Mouse (Mus musculus) cerebellum, adult 11-12 months (tissue): ENCODE measurements around the gene Vps13a.
"Not testable (repeated sequence)": the region's sequence is repeated elsewhere in the genome, so short reads cannot be mapped to it uniquely, and the experiment has no call there.

Experiments
- DNase-seq: peaks from one replicate; pipeline ENCODE4 v3.0.0; 2022

The Vps13a gene

GRCm38 (mm10) chr19:16780790-16781384 lies at the start of gene Vps13a:
Gene Vps13a (minus strand): TSS chr19:16780933.
- DNase-seq, result peak; percentile 87

GRCm38 (mm10) chr19:16827657-16828056 lies 46.9 kb upstream of the Vps13a start:
- no peak for DNase-seq

DNA sequence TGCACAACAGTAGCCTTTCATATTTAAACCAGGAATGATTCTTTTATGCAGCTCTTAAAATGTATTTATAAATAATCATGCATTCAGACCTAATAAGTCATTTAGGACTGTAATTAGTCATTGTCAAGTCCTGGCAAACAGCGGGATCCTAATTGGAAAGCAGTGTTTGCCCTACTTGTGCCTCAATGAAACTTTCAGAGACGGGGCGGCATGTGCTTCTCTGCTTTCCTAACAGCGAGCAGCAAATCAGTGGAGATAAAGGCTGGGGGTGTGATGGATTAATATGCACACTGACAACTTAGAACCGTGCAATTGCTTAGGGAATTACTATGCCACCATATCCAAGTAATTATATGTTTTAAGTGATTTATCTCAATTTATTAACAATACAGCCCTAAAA lies 44.5 kb upstream of the Vps13a start:
- no peak for DNase-seq

GRCm38 (mm10) chr19:16814848-16815247 lies 34.1 kb upstream of the Vps13a start:
- no peak for DNase-seq

DNA sequence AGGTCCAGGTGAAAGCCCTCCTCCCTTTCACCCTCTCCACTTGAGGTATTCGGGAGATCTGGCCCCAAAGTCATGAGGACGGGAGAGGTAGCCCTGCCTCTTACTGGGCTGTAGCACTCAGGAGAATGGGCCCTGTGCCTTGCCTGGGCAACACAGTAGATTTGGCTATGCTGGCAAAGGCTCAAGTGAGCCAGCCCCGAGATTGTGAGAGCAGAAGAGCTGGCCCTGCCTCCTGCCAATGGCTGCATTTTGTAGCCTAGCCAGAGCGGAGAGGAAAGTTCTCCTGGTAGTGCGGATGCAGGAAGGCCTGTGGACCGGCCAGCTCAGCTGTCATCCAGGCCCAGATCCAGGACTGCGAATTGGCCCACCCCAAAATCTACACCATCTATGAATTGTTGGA lies 32.6 kb upstream of the Vps13a start:
- no peak for DNase-seq

DNA sequence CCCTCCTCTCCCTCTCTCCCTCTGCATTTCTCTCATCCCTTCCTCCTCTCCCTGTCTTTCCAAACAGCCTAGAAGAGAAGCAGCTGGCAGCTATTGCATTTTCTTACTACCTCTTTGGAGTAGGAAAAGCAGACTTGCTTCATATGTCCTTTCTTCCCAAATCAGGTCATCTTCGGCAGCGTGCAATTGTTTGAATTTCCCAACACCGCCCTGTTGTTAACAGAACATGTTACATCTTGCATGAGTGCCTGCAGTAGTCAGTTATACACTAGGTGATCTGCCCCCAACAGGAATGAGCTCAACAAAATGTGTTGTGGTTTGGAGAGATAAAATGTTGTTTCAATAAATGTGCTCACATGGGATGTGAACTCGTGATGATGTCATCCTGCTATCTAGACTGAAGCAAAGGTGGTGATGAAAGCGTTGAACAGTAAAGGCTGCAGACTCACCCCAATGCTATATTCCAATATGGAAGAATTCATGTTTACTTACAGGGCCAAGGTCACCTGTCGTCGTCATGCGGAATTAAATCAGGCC lies 31.4 kb upstream of the Vps13a start:
- no peak for DNase-seq

DNA sequence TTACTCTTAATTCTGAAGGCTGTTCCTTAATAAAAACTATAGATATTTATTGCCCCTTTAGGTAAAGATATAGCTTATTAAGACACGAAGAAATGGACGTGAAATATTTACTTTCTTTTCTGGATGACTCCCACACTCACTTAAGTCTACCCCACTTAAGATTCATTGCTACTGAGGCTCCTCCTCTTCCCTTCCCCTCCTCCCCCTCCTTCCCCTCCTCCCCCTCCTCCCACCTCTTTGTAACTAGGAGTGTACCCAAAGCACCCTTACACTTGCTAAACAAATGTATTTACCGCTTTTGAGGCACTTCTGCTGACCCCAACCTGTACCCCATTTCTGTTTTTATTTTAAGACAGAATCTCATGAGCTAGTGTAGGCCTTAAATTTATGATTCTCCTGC lies 24.4 kb upstream of the Vps13a start:
- DNase-seq, result no peak

DNA sequence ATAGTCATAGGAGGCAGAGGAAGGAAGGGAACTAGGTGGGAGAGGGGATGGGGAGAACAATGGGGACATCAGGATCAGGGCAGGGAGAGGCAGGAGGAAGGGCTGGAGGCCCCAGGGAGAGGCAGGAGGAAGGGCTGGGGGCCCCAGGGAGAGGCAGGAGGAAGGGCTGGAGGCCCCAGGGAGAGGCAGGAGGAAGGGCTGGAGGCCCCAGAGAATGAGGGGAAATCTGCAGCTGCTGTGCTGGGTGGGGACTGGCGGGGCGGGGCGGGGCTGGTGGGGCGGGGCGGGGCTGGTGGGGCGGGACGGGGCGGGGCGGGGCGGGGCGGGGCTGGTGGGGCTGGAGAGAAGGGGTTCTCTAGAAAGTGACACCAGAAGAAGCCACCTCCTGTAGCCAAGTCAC lies 23.8 kb upstream of the Vps13a start:
- DNase-seq, result no peak

DNA sequence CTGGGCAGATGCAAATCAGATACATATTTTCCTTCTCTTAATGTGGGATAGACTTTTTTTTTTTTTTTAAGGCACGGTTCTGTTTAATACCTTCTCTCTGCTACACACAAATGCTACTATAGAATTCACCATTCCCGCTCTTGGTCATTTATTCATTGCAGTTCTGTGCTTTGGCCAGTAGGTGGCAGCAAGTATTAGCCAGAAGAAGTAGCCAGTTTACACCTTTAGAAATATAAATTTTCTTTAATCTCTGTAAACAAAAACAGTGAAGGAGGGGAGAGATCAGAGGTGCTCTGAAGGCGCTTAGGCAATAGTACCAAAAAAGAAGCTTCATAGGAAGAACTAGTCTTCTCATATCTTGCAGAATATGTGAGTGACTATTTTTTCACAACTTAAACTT lies 22.0 kb upstream of the Vps13a start:
- DNase-seq, result no peak

GRCm38 (mm10) chr19:16802123-16802522 lies 21.4 kb upstream of the Vps13a start:
- no peak for DNase-seq

- DNase-seq, result no peak
Measured at GRCm38 (mm10) chr19:16797923-16798322, 17.2 kb upstream of the Vps13a start.

DNA sequence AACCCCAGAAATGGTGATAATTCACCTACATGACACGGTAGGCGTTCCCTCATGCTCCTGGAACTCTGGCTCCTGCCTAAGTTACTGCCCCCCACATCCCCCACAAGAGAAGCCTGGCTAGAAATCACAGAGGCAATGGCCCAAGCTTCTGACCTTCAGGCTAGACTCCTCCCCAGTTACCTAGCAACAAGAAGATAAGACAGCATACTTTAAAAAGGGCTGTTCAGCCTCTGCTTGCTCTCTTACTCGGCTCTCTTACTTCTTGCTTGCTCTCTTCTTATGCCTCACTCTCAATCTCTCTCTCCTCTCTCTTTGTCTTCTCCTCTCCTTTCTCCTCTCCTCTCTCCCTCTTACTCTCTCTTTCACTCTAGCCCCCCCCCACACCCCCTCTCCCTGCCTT lies 13.8 kb upstream of the Vps13a start:
- DNase-seq, result not testable (repeated sequence)

DNA sequence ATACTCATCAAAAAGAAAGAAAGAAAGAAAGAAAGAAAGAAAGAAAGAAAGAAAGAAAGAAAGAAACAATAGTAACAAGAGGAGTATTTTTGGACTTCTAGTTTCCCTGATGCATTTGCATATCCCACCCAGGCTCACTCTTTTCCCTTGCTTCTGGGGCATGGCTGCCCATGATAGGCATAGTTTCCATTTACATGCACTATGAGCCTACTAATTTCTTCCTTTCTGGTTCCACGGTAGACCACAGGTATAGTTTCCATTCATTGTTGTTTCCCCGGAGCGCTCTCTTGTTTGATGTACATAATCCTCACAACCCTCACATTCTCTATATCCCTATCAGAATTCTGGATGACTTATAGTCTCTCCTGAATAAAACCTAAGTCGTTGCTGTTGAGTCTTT lies 9.2 kb upstream of the Vps13a start:
- DNase-seq, result no peak

GRCm38 (mm10) chr19:16784879-16785278 lies 4.1 kb upstream of the Vps13a start:
- no peak for DNase-seq

DNA sequence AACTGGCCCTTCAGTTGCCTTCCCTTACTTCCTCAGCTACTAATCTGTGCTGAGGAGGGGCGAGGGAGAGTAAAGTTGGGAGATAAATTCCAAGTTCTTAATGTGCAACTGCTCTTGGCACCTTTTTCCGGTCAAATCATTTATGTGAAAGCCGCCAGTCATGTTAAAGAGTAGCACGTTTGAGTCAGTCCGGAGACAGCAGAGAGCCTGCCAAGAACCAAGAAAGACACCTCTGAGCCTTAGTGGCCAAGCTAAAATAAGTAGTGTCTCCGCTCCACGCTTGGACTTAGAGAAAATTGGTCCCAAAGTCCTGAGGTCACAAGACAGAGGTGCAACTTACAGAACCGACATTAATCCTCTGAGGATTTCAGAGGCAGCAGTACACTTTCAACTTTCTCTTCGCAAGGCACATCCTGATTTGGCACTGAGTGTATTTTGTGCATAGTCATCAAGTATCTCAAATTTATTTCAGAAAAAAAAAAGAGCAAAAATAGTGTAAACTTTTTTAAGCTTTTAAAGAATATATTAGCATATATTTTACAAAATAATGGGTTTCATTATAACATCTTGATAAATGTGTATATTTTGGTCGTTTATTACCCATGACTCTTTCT lies 780 bp upstream of the Vps13a start:
- no peak for DNase-seq

GRCm38 (mm10) chr19:16780251-16780783 lies 416 bp downstream of the Vps13a start:
- DNase-seq, result peak; percentile 61

GRCm38 (mm10) chr19:16779786-16780185 lies 947 bp downstream of the Vps13a start:
- DNase-seq, result no peak

DNA sequence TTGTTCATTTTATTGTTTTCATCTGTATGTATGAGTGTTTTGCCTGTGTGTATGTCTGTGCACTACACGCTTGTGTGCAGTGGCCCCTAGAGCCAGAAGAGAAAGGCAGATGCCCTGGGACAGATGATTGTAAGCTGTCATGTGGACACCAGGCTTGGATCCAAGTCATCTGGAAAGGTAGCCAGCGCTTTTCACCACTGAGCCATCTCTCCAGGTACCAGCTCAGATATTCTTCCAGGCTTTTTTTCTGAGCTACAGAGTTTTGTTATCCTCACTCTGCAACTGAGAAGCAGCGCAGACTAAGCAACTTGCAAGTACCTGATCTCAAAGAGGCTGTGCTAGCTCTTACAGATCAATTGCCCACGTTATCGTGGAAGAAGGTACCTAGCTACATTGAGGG lies 1.5 kb downstream of the Vps13a start:
- DNase-seq, result peak; percentile 18

GRCm38 (mm10) chr19:16778578-16778977 lies 2.2 kb downstream of the Vps13a start:
- DNase-seq, result no peak

GRCm38 (mm10) chr19:16777901-16778300 lies 2.8 kb downstream of the Vps13a start:
- no peak for DNase-seq

DNA sequence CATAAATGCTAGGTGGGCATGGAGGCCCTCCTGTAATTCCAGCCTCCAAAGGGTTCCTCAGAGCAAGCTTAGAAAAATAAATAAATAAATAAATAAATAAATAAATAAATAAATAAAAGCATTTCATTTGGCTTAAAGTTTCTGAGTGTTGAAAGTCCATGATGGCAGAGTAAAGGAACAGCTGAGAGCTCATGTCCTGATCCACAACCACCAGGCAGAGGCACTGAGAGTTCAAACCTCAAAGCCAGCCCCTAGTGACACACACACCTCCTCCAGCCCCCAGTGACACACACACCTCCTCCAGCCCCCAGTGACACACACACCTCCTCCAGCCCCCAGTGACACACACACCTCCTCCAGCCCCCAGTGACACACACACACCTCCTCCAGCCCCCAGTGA lies 3.3 kb downstream of the Vps13a start:
- not testable (repeated sequence) for DNase-seq

DNA sequence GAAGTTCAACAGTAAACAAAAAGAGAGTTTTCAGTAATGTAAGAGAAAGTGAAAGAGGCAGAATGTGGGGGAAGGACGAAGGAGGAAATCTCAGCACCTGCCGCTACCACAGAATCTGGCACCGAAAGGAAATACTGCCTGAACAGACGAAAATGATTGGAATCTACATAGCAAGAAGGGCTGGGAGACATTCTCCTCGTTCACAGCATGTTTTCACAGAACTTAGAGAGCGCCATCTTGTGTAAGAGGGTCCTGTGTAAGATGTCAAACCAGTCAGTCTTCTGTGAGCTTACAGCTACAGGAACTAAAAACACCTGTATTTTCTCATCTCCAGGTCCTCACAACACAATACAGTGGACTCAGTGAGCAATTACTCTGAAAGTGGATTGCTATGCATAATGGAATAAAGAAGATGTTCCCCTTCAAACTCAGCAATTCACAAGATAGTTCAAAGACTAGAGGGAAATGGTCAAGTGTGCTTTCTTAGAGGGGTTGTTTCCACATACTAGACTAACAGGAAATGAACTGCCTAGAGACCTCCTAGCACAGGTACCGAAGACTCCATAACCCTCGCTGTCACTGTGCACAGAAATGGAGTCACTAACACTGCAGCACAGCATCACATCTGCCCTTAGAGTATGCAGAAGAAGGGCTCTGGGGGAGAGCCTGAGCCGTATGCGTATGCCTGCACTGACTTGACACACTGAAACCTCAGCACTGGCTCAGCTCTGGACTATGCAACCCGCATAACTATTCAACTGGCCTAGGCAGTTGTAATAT lies 7.3 kb downstream of the Vps13a start:
- no peak for DNase-seq

DNA sequence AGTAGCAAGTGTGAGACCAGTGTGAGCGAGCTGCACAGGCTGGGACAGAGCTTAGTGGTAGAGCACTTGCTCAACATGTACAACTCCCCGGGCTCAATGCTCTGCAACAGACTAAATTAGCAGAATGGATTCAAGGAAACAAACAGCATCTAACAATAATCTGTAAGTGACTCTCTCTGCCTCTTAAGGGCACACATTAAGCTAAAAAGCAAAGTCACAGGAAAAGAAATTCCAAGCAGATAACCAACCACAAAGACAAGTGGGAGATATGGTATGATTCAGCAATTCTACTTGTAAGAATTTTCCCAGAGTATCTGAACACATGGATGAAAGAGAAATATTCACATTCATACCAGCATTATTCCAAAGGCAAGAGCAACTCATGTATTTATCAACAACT lies 13.3 kb downstream of the Vps13a start:
- no peak for DNase-seq

DNA sequence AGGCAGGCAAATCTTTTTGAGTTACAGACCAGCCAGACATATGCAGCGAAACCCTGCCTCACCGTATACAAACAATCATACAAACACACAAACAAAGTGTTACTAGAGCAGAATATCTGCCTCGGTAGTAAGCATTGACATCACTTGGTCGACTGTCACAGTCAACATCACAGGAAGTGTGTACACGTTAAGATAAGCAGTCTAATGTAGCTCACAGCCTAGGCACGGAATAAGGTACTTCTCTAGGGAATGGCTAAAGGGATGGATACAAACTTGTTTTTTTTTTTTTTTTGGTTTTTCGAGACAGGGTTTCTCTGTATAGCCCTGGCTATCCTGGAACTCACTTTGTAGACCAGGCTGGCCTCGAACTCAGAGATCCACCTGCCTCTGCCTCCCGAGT lies 23.3 kb downstream of the Vps13a start:
- not testable (repeated sequence) for DNase-seq
